Mouse (Mus musculus): ENCODE data around the gene G6pc.
"Not testable (repeated sequence)": the region's sequence is repeated elsewhere in the genome, so short reads cannot be mapped to it uniquely, and the experiment has no call there.

Gene G6pc

DNA sequence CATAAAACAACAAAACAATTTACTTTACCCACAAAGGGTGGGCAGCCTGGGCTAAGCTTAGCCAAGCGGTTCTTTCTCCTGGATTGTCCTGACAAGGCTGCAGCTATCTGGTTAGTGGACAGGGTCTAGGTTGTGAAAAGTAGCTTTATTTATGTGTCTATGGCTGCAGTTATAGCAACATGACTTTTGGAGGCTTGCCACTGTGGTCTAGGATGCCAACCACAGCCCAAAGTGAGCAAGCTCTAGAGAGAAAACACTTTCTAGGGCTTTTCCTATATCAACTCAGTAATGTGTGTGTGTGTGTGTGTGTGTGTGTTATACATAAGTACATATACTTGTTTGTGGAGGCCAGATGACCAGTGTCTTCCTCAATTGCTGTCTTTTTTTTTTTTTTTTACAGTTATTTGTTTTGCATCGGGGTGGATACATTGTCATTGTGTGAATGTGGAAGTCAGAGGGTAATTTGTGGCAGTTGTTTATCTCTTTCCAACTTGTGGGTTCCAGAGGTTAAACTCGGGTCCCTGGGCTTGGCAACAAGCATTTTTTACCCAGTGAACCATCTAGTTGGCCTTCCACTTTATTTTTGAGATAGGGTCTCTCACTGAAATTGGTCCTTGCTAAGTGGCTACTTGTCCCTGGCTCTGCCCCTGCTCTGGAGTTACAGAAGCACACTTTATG lies 9.7 kb upstream of the G6pc start:
- DNase-seq: no peak

DNA sequence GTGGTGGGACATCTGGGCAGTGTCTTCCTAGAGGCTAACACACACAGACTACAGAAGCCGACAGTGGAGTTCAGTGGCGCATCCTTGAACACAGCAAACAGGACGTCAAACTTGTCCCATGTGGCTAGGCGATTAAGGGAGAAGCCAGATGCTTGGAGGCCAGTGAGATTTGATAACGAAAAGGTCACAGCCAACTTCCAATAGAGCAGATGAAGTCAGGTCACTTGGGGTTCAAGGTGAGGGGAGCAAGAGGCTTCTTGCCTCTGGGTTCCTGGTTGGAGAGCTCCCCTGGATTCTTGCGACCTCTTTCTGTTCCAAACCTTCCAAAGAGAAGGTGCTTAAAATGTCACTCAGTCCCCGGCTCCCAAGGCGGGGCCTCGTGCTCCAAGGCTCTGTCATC lies 7.6 kb upstream of the G6pc start:
- no peak for DNase-seq

- peak; percentile 62 for DNase-seq
Measured at GRCm38 (mm10) chr11:101360651-101361113, 6.7 kb upstream of the G6pc start.

- DNase-seq: peak; percentile 64
Measured at GRCm38 (mm10) chr11:101364531-101364931, 2.8 kb upstream of the G6pc start.

DNA sequence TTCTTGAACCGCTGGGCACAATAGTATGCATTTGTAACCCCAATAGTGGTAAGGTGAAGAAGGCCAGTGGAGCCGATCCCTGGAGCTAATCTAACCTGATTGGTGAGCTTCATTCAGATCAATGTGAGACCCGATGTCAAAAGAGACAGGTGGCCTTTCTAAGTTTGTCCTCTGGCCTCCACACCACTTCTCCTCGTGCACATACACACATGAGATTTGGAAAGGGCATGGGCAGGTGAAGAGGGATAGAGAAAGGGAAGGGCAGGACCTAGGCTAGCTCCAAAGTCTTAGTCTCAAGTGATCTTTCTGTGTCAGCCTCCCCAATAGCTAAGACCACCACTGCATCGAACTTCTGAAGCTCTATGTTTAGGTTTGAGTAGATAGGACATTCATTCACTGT lies 2.8 kb downstream of the G6pc start:
- DNase-seq: no peak

GRCm38 (mm10) chr11:101374421-101374938 lies 7.1 kb downstream of the G6pc start:
- no peak for DNase-seq

DNA sequence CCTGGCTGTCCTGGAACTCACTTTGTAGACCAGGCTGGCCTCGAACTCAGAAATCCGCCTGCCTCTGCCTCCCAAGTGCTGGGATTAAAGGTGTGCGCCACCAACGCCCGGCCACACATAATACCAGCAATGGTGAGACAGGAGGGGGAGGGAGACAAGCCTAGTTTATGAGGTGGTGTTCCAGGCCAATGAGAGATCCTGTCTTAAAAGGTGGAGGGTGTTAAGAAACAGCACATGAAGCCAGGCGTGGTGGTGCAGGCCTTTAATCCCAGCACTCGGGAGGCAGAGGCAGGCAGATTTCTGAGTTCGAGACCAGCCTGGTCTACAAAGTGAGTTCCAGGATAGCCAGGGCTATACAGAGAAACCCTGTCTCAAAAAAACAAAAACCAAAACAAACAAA lies 10.8 kb downstream of the G6pc start:
- not testable (repeated sequence) for DNase-seq

DNA sequence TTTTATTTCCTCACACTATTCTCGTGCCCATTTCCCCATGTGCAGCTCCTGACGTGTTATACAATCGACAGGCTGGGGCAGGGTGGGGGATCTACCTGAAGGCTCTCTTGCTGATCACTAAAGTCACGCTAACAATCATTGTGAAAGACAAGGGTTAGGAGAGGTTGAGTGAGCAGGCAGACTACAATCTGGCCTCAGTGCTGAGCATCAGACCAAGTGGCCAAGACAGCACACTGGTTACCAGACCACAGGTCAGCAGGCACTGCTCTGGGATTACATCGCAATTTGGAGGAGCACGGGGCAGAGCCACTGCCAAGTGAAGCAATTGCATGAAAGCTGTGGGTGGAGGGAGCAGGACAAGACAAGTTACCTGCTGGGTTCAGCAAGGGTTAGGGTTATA lies 11.6 kb downstream of the G6pc start:
- peak; percentile 60 for DNase-seq

- no peak for DNase-seq
Measured at GRCm38 (mm10) chr11:101381817-101382216, 14.5 kb downstream of the G6pc start.

- DNase-seq: peak; percentile 80
Measured at GRCm38 (mm10) chr11:101395110-101395509, 27.7 kb downstream of the G6pc start.

DNA sequence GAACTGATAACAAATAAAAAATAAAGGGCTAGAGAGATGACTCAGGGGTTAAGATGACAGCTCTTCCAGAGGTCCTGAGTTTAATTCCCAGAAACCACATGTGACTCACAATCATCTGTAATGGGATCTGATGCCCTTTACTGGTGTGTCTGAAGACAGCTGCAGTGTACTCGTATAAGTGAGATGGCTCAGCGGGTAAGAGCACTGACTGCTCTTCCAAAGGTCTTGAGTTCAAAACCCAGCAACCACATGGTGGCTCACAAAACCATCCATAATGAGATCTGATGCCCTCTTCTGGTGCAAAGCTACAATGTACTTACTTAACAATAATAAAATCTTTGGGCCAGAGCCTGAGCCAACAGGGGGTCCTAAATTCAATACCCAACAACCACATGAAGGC lies 47.9 kb downstream of the G6pc start:
- no peak for DNase-seq

- DNase-seq: no peak
Measured at GRCm38 (mm10) chr11:101416433-101417100, 49.2 kb downstream of the G6pc start.

GRCm38 (mm10) chr11:101417101-101417855 lies 49.9 kb downstream of the G6pc start, which contains the start of gene Aarsd1:
Gene Aarsd1, minus strand, starts transcription at chr11:101417615.
- peak; percentile 92 for DNase-seq

DNA sequence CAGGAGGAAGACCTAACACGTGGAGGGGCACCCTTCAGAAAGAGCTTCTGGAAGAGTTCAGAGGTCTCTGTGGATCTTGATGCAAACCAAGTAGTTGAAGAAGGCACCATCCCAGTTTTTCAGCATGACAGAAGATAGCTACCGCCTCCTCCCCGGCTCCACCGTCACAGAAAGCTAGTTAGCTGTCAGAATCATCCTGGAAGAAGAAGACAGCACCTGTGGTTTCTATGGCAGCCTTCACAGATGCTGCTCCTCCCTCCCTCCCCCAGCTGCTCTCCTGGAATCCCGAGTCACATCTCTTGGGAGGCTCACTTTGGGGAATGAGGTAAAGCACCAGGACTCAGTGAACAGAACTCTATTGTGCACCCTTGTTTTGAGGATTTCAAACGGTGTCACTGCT lies 51.6 kb downstream of the G6pc start:
- DNase-seq: no peak

GRCm38 (mm10) chr11:101419610-101420009 lies 52.2 kb downstream of the G6pc start:
- no peak for DNase-seq

GRCm38 (mm10) chr11:101420148-101420547 lies 52.8 kb downstream of the G6pc start:
- DNase-seq: no peak

DNA sequence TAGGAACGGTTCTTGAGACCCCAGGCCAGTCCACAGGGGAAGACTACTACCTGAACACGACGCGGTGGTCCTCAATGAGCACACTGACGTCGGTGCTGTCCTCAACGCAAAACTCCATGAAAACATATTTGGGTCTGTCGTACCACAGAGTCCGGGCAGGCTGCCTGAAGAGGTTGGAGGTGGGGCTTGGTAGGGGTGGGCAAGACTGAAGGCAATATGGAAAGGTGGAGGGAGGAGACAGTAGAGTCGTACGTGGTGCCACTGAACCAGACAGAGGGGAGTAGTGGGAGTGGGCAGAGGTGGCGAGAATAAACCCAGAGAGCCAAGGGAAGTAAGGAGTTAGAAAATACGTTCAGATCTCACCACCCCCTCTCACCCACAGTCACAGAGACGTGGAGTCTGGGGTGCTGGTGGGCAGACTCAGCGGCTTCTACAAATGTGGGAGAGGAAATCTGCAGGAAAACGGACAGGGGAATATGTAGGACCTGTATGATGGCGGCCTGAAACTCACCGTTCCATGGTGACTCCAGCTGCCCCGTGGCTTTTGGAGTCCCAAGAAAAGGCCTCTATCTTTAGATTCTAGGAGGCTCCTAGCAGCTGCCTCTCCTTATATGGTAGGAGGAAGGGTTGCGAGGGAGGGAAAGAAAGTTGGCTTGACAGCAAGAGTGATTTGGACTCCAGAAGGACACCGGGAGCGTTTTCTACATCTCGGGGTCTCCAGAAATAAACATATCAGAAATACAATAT lies 56.9 kb downstream of the G6pc start, which contains the start of gene Gm27029:
TSS of gene Gm27029 (minus strand) at position 692 of the 747 bp plus-strand sequence.
- no peak for DNase-seq

DNA sequence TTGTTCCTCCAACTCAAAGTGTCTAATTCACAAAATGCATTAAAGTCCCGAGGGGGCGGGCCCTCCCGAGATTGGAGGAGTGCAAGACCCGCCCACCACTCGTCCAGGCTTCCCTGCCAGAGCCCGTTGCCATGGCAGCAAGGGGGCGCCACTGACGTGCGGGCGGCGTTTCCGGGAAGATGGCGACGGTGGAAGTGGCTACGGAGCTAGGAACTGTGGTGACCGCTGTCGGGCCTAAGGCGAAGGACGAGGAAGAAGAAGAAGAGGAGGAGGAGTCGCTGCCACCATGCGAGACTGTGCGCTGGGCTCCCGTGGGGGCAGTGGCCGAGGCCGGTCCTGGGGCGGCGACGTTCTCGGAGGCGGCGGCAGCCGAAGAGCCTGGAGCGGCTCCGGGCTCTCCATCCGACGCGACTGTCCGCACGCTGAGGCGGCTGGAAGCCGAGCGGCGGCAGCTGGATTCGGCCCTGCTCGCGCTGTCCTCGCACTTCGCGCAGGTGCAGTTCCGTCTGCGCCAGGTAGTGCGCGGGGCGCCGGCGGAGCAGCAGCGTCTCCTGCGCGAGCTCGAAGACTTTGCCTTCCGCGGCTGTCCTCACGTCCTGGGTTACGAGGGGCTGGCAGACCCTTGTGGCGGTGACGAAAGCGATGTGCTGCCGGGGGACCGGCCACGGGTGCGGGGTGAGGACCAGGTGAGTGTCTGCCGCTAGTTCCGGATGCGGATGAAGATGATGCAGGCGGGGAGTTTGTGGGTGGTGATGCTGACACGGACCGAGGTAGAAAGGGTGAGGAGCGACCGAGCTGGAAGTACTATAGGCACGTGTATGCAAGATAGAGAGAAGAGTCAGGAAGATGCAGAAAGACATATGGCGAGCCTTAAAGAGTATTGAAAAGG lies 57.8 kb downstream of the G6pc start, which contains the start of the genes Rundc1 and Ptges3l:
TSS of gene Rundc1 (plus strand) at position 161 of the 889 bp plus-strand sequence.
TSS of gene Ptges3l (minus strand) at position 409 of the 889 bp plus-strand sequence.
- DNase-seq: peak; percentile 99

DNA sequence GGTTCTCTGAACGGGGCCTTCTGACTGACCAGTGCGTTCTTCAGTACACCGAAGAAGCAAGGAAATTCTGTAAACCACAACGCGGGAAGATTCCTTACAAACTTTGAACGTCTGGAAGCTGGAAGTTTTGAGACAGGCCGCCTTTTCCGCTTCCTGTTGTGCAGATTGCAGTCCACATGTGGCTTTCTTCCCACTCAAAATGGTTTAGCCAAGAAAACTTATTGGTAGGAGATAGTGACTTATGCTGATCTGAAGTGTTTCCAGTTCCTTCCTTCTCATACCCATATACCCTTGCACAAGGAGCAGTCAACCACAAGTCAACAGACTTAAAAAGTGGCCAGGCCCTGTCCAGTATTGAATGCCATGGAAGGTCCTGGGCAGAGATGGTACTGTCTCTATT lies 58.8 kb downstream of the G6pc start:
- DNase-seq: no peak
